Mouse (Mus musculus): ENCODE data around the gene Lrp8.

DNA sequence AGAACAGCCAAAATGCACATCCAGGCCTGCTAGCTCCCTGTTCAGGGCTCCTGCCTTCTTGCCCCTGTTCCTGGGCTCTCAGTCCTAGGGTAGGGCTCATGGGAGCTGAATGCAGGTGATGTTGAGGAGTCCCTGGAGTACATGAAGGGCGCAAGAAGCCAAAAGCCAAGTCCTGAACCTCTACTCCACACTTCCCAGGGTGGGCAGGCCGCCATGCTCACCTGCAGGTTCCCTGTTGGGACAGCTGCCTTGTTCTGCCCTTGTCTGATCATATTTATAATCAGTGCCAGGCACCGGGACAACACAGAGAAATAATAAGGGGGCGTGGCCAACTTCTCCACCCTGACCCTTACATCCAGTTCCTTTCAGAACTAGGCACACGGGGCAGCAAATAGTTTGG lies 31.5 kb downstream of the Lrp8 start:
- TF ChIP-seq HCFC1 (IDR thresholded peaks at IDR 0.05; ENCODE audit: low read depth, low read length) (no peak), EP300 (IDR thresholded peaks at IDR 0.05; ENCODE audit: low read depth in 1 of 2, low read length in 2 of 2) (no peak), POLR2A (IDR thresholded peaks at IDR 0.05; ENCODE audit: control insufficient read depth in 1 of 2, insufficient read depth in 1 of 2, low read depth in 1 of 2, low read length in 2 of 2, poor library complexity in 1 of 2) (no peak), CTCF (IDR thresholded peaks at IDR 0.05 in 2 of 3, conservative IDR thresholded peaks at IDR 0.05 in 1 of 3; ENCODE audit: control insufficient read depth in 1 of 3, insufficient read depth in 1 of 3, low read depth in 2 of 3, low read length in 3 of 3, poor library complexity in 1 of 3, severe bottlenecking in 1 of 3) (no peak), ZC3H11A (IDR thresholded peaks at IDR 0.05; ENCODE audit: low read depth, low read length) (no peak), ELF1 (IDR thresholded peaks at IDR 0.05; ENCODE audit: low read depth, low read length) (no peak), TCF12 (IDR thresholded peaks at IDR 0.05; ENCODE audit: low read depth, low read length) (no peak)
